Mouse (Mus musculus) pancreas, adult 10 weeks (tissue): ENCODE data around the gene Fignl2. TPM values are rescaled to one million over a fixed set of nuclear protein-coding genes. Genes with fewer than 3 reads are reported as not detected.

ENCODE experiments used
- polyA plus RNA-seq: library from polyadenylated mRNA; stranded (reverse); fragments of 350-450 nt; fragmentation: Illumina TruSeq; extraction: RNeasy Lipid Tissue Mini Kit (QIAGEN cat#74804); gene quantifications from one replicate; pipeline ENCODE4 v1.2.3, GENCODE M21; 2015; ENCODE audit warnings: low read depth, low replicate concordance; ENCODE audit not compliant: insufficient read depth

Gene Fignl2
- polyA plus RNA-seq = 1.6 TPM

DNA sequence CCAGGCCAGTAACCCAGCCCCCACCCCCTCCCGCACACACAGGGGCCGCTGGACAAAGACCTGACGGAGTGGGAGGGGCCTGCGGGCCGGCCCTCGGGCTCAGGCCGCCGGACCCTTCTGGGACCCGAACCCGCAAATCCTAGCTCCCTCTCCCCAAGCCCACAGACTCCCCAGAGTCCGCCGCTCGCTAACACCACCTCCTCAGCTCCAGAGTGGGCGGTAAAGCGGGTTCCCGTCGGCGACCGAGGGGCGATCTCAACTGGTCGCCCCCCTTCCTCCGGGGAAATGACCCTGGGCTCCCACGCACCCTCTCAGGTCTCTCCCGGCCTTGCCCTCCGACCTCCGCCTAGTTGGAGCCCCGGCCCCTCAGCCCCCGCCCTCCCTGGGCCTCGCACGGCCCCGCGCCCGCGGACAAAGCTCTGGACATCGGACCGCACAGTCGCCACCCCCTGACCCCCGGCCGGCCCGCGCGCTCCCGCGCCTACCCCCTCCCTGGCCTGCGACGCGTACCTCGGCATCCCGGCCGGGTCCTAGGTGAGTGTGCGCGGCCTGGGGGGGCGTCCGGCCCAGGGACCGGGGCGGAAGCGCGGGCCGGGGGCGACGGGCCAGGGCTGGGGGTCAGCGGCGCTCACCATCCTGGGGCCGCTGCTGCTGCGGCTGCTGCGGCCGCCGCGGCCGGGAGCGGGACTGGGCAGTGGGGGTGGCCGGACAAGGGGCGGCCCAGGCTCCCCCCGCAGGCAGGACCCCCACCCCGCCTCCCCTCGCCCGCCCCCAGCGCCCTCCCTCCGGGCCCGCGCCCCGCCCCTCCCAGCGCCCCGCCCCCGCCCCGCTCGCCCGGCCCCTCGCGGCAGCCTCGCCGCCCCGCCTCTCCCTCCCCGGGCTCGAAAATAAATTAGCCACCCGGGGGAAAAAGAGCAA lies at the start of gene Fignl2:
Fignl2 (minus strand) TSS at position 755 of the 918 bp plus-strand sequence.

DNA sequence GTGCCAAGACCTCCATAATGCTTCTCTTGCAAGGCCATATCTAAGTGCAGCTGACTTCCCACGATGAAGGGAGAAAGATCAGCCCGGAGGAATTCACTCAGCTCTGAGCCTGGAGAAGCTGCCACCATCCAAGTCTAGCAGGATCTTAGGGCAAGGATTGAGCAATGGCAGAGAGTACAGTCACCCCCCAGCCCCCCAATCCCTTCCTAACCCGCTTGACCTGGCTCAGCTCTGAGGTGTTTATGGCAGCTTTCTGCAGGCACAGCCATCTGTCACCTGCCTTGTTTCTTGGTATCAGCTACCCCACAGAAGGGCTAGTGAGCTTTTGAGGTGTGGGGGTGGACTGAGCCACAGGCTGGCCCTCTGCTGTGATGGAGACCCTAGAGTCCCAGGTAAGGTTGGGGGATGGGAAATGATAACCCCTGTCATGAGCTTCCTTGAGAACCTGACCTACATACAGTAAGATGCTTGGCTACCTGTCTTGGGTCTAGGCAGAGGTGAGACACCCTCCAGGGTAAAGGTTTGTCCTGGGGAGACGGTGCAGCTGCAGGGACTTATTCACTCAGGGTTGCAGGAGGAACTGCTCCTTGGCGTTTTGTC lies 37.2 kb upstream of the Fignl2 start, which contains the start of gene Ankrd33:
Ankrd33 (plus strand) TSS at position 245 of the 600 bp plus-strand sequence.

DNA sequence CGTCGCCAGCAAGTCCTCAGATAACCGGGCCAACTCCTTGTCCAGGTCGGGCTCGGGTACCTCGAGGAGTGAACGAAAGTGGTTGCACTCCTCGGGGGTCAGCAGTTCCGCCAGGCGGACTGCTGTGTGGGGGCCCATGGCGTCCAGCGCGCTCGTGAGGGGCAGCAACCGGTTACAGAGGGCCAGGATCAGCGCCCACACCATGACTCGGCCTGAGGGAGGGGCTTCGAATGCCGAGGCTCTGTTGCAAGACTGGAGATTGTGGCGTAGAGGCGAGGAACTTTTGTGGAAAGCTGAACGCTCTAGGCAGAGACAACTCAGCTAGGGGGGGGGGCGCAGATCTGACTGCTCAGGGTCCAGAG lies 31.2 kb downstream of the Fignl2 start, which contains the start of gene Gm47841:
Gm47841 (minus strand) TSS at position 204 of the 362 bp plus-strand sequence.

Other genes with a start within 250 kb of the Fignl2 start
- gene Scn8a, start 208.7 kb downstream of the Fignl2 start, polyA plus RNA-seq = 0.50 TPM
- gene Gm47841, start 31.2 kb downstream of the Fignl2 start, polyA plus RNA-seq = not detected
- not detected for gene Ankrd33, start 37.2 kb upstream of the Fignl2 start, polyA plus RNA-seq
- gene Acvrl1, start 50.0 kb upstream of the Fignl2 start, polyA plus RNA-seq = 20.3 TPM
- gene Acvr1b, start 95.5 kb upstream of the Fignl2 start, polyA plus RNA-seq = 3.4 TPM
- gene Grasp, start 145.6 kb upstream of the Fignl2 start, polyA plus RNA-seq = 6.4 TPM
- gene Nr4a1, start 175.7 kb upstream of the Fignl2 start, polyA plus RNA-seq = 23.3 TPM
- 5.2 TPM for gene Atg101, start 205.7 kb upstream of the Fignl2 start, polyA plus RNA-seq
- 1.00 TPM for gene 6030408B16Rik, start 214.6 kb upstream of the Fignl2 start, polyA plus RNA-seq